Mouse (Mus musculus): Measurements from ENCODE around the gene Acsbg2. TPM values are rescaled to one million over a fixed set of nuclear protein-coding genes. Genes with fewer than 3 reads are reported as not detected.

Gene Acsbg2
- polyA plus RNA-seq, 1 experiment from 2014 or later: not detected

DNA sequence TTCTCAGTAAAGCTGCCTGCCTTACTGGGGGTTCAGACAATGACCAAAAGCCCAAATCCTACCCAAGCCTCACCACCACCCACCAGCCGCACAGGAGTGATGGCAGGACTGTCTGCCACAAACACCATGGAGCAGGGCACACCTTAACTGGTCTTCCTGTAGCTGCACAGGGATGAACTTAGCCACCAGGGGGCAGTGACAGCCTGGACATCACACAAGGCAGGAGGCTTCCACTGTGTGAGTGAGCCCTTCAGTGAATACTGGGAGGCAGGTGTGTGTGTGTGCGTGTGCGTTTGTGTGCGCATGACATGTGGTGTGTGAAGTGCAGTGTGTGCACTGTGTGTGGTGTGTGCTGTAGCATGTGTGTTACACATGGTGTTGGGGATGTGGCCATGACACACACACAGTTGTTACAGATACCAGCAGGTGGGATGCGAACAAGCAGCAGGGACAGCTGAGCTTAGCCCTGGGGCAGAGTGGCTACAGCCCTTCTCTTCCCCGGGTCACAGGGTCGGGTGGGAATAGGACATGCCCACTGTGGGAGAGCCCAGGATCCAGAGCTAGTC, 23.5 kb upstream of the Acsbg2 start:
- H3K27ac ChIP-seq (ENCODE audit: low read depth, low read length): 0 out of 2 replicates have a peak overlapping the region, but pooled peaks have one; percentile 16
- H3K4me1 ChIP-seq (ENCODE audit: control insufficient read depth, insufficient read depth, low read length): peaks cover 22% of the 10 kb centered on the region
- peaks cover 55% of the 10 kb centered on the region for H3K36me3 ChIP-seq (ENCODE audit: control insufficient read depth, insufficient read depth, low read length)
- no peaks in the 10 kb centered on the region for H3K9me3 ChIP-seq (ENCODE audit: control insufficient read depth, low read length)
- H3K27me3 ChIP-seq (ENCODE audit: control insufficient read depth, insufficient read depth, low read length): no peaks in the 10 kb centered on the region
- H3K4me3 ChIP-seq (ENCODE audit: low read depth, low read length): no peak overlapping the region
- no peak overlapping the region for H3K4me2 ChIP-seq (ENCODE audit: low read depth, low read length)
- 87% methylated on average over 7 of the region's 7 CpGs for WGBS
- peak; percentile 71 for ATAC-seq (ENCODE audit: low read depth)
- H3K9ac ChIP-seq (replicated peaks; ENCODE audit: low read depth, low read length): no peak overlapping the region

DNA sequence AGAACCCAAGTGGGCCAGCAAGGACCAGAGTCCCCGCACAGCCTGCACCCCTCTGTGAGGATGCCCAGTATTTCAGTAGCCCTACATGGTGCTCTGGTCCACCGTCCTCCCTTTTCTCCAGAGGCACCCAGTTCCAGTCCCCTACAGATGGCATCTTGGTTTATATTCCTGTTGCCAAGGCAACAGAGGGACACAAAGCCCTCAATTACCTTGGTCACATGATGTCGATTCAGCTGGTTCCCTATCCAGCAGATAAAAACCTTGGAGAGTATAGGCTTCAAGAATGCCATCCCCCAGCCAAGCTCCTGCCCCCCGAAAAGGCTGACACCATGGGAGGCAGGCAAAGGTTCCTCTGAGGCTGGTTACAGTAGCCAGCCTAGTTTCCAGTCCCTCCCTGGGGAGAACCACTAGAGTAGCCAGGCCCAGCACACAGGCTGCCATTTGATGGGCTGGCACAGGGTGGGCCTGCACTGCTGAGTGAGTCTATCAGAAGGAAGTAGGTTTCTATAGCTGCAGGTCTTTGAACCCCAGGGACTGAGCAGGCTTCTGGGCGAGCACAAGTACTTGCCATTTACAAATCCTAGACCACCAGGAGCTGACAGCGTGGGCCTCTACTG, 22.4 kb upstream of the Acsbg2 start:
- H3K4me3 ChIP-seq (ENCODE audit: low read depth, low read length): no peak overlapping the region
- peaks cover 22% of the 10 kb centered on the region for H3K4me1 ChIP-seq (ENCODE audit: control insufficient read depth, insufficient read depth, low read length)
- no peaks in the 10 kb centered on the region for H3K27me3 ChIP-seq (ENCODE audit: control insufficient read depth, insufficient read depth, low read length)
- peak; percentile 65 for ATAC-seq (ENCODE audit: low read depth)
- no peaks in the 10 kb centered on the region for H3K9me3 ChIP-seq (ENCODE audit: control insufficient read depth, low read length)
- no peak overlapping the region for H3K4me2 ChIP-seq (ENCODE audit: low read depth, low read length)
- peak overlapping the region; percentile 31; the same call in 1 of the 2 replicates for H3K27ac ChIP-seq (ENCODE audit: low read depth, low read length)
- 44% methylated on average over 6 of the region's 6 CpGs for WGBS
- H3K36me3 ChIP-seq (ENCODE audit: control insufficient read depth, insufficient read depth, low read length): peaks cover 49% of the 10 kb centered on the region
- no peak overlapping the region for H3K9ac ChIP-seq (replicated peaks; ENCODE audit: low read depth, low read length)

DNA sequence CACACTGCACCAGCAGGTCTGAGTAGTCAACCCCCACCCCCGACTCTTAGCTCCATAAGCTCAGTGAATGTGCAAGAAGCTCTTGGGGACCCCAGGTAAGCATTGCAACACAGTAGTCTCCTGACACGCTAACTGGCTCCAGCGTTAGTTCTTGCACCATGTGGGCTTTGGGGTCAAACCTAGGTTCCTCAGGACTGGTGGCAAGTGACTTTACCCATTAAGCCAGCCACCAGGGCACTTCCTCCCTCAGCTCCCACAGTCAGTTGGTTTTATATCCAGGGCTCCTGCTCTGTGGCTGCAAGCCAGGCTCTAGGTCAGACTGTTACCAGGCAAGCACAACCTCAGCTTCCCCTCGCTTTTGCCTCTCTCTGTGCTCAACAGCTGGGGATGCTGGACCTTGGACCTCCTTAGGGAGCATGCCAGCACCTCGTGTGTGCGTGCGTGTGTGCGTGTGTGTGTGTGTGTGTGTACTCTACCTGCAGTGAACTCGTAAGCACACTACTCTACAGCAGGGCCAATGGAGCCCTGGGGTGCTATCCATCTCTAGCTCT, 21.2 kb upstream of the Acsbg2 start:
- Histone ChIP-seq H3K4me1 (ENCODE audit: control insufficient read depth, insufficient read depth, low read length) (peaks cover 22% of the 10 kb centered on the region), H3K9ac (replicated peaks; ENCODE audit: low read depth, low read length) (no peak overlapping the region), H3K36me3 (ENCODE audit: control insufficient read depth, insufficient read depth, low read length) (peaks cover 47% of the 10 kb centered on the region), H3K27me3 (ENCODE audit: control insufficient read depth, insufficient read depth, low read length) (no peaks in the 10 kb centered on the region), H3K9me3 (ENCODE audit: control insufficient read depth, low read length) (no peaks in the 10 kb centered on the region), H3K4me2 (ENCODE audit: low read depth, low read length) (no peak overlapping the region), H3K4me3 (ENCODE audit: low read depth, low read length) (no peak overlapping the region), H3K27ac (ENCODE audit: low read depth, low read length) (no peak overlapping the region)
- no peak for ATAC-seq (ENCODE audit: low read depth)
- WGBS: 77% methylated on average over 9 of the region's 9 CpGs

- H3K4me1 ChIP-seq (ENCODE audit: control insufficient read depth, insufficient read depth, low read length): no peaks in the 10 kb centered on the region
- 97% methylated on average over 2 of the region's 2 CpGs for WGBS
- H3K27ac ChIP-seq (ENCODE audit: low read depth, low read length): no peak overlapping the region
- no peak overlapping the region for H3K4me2 ChIP-seq (ENCODE audit: low read depth, low read length)
- peaks cover 30% of the 10 kb centered on the region for H3K36me3 ChIP-seq (ENCODE audit: control insufficient read depth, insufficient read depth, low read length)
- no peak overlapping the region for H3K9ac ChIP-seq (replicated peaks; ENCODE audit: low read depth, low read length)
- no peak for ATAC-seq (ENCODE audit: low read depth)
- no peaks in the 10 kb centered on the region for H3K9me3 ChIP-seq (ENCODE audit: control insufficient read depth, low read length)
- no peak overlapping the region for H3K4me3 ChIP-seq (ENCODE audit: low read depth, low read length)
- no peaks in the 10 kb centered on the region for H3K27me3 ChIP-seq (ENCODE audit: control insufficient read depth, insufficient read depth, low read length)
Measured at GRCm38 (mm10) chr17:56890018-56890417, 15.8 kb upstream of the Acsbg2 start.

- Histone ChIP-seq H3K27me3 (ENCODE audit: control insufficient read depth, insufficient read depth, low read length) (no peaks in the 10 kb centered on the region), H3K9ac (replicated peaks; ENCODE audit: low read depth, low read length) (no peak overlapping the region), H3K4me2 (ENCODE audit: low read depth, low read length) (no peak overlapping the region), H3K4me1 (ENCODE audit: control insufficient read depth, insufficient read depth, low read length) (no peaks in the 10 kb centered on the region), H3K4me3 (ENCODE audit: low read depth, low read length) (no peak overlapping the region), H3K27ac (ENCODE audit: low read depth, low read length) (no peak overlapping the region), H3K36me3 (ENCODE audit: control insufficient read depth, insufficient read depth, low read length) (peaks cover 15% of the 10 kb centered on the region; the same call in 1 of the 2 replicates), H3K9me3 (ENCODE audit: control insufficient read depth, low read length) (no peaks in the 10 kb centered on the region)
- ATAC-seq (ENCODE audit: low read depth): no peak
- WGBS: 96% methylated on average over 2 of the region's 3 CpGs
Measured at GRCm38 (mm10) chr17:56888050-56888449, 13.8 kb upstream of the Acsbg2 start.

- 94% methylated on average over 17 of the region's 17 CpGs for WGBS
Measured at GRCm38 (mm10) chr17:56884809-56885208, 10.6 kb upstream of the Acsbg2 start.

GRCm38 (mm10) chr17:56884331-56884730, 10.1 kb upstream of the Acsbg2 start:
- ATAC-seq (ENCODE audit: low read depth): no peak
- Histone ChIP-seq H3K9ac (replicated peaks; ENCODE audit: low read depth, low read length) (no peak overlapping the region), H3K4me3 (ENCODE audit: low read depth, low read length) (no peak overlapping the region), H3K27ac (ENCODE audit: low read depth, low read length) (no peak overlapping the region), H3K4me1 (ENCODE audit: control insufficient read depth, insufficient read depth, low read length) (no peaks in the 10 kb centered on the region), H3K9me3 (ENCODE audit: control insufficient read depth, low read length) (no peaks in the 10 kb centered on the region), H3K4me2 (ENCODE audit: low read depth, low read length) (no peak overlapping the region), H3K27me3 (ENCODE audit: control insufficient read depth, insufficient read depth, low read length) (no peaks in the 10 kb centered on the region), H3K36me3 (ENCODE audit: control insufficient read depth, insufficient read depth, low read length) (no peaks in the 10 kb centered on the region)
- 78% methylated on average over 5 of the region's 5 CpGs for whole genome bisulfite sequencing

More at GRCm38 (mm10) chr17:56884809-56885208, 10.6 kb upstream of the Acsbg2 start:
- H3K9ac ChIP-seq (replicated peaks; ENCODE audit: low read depth, low read length): no peak overlapping the region
- H3K27me3 ChIP-seq (ENCODE audit: control insufficient read depth, insufficient read depth, low read length): no peaks in the 10 kb centered on the region
- no peaks in the 10 kb centered on the region for H3K9me3 ChIP-seq (ENCODE audit: control insufficient read depth, low read length)
- H3K27ac ChIP-seq (ENCODE audit: low read depth, low read length): no peak overlapping the region
- no peak overlapping the region for H3K4me2 ChIP-seq (ENCODE audit: low read depth, low read length)
- H3K4me3 ChIP-seq (ENCODE audit: low read depth, low read length): no peak overlapping the region
- no peaks in the 10 kb centered on the region for H3K4me1 ChIP-seq (ENCODE audit: control insufficient read depth, insufficient read depth, low read length)
- no peak for ATAC-seq (ENCODE audit: low read depth)
- 0 out of 2 replicates have a peak, but pooled peaks cover 2% of the 10 kb centered on the region for H3K36me3 ChIP-seq (ENCODE audit: control insufficient read depth, insufficient read depth, low read length)

DNA sequence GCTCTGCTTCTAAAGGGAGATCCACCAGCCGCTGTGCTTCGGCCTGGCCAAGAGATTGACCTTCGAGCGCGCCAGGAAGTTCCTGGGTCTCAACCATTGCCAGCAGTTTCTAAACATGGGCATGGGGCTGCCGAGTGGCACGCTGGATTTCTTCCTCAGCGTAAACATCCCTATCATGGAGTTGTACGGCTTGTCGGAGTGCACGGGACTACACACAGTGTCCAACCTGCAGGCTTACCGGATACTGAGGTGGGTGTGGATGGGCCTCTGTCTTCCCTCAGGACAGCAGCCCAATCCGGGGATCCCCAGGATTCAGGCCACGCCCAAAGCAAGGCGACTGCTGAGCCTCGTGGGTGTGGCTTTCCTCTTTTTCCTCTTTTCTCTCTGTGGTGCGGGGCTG, 9.4 kb upstream of the Acsbg2 start:
- Histone ChIP-seq H3K4me2 (ENCODE audit: low read depth, low read length) (no peak overlapping the region), H3K36me3 (ENCODE audit: control insufficient read depth, insufficient read depth, low read length) (no peaks in the 10 kb centered on the region)
- WGBS: 50% methylated on average over 17 of the region's 17 CpGs

GRCm38 (mm10) chr17:56877426-56877825, 3.2 kb upstream of the Acsbg2 start:
- WGBS: 91% methylated on average over 19 of the region's 19 CpGs

More for the DNA sequence above, 9.4 kb upstream of the Acsbg2 start:
- Histone ChIP-seq H3K4me1 (ENCODE audit: control insufficient read depth, insufficient read depth, low read length) (no peaks in the 10 kb centered on the region), H3K9ac (replicated peaks; ENCODE audit: low read depth, low read length) (no peak overlapping the region), H3K4me3 (ENCODE audit: low read depth, low read length) (no peak overlapping the region), H3K9me3 (ENCODE audit: control insufficient read depth, low read length) (no peaks in the 10 kb centered on the region), H3K27ac (ENCODE audit: low read depth, low read length) (no peak overlapping the region), H3K27me3 (ENCODE audit: control insufficient read depth, insufficient read depth, low read length) (no peaks in the 10 kb centered on the region)
- ATAC-seq (ENCODE audit: low read depth): peak; percentile 10; the same call in 1 of the 2 replicates

More at GRCm38 (mm10) chr17:56877426-56877825, 3.2 kb upstream of the Acsbg2 start:
- Histone ChIP-seq H3K9me3 (ENCODE audit: control insufficient read depth, low read length) (no peaks in the 10 kb centered on the region), H3K27ac (ENCODE audit: low read depth, low read length) (no peak overlapping the region), H3K36me3 (ENCODE audit: control insufficient read depth, insufficient read depth, low read length) (no peaks in the 10 kb centered on the region), H3K4me2 (ENCODE audit: low read depth, low read length) (no peak overlapping the region), H3K27me3 (ENCODE audit: control insufficient read depth, insufficient read depth, low read length) (no peaks in the 10 kb centered on the region), H3K9ac (replicated peaks; ENCODE audit: low read depth, low read length) (no peak overlapping the region), H3K4me1 (ENCODE audit: control insufficient read depth, insufficient read depth, low read length) (no peaks in the 10 kb centered on the region), H3K4me3 (ENCODE audit: low read depth, low read length) (no peak overlapping the region)
- no peak for ATAC-seq (ENCODE audit: low read depth)

Measured in neural tube, embryonic 14.5 days (tissue).